In genomic region chr13:40719741-40720082, GRCm38 (mm10) we compare ENCODE assay signal across 21 mouse cellular contexts. TPM values are rescaled to one million over a fixed set of nuclear protein-coding genes. Genes with fewer than 3 reads are reported as not detected.
DNase-seq lines count a peak whose midpoint lies in the region; ATAC-seq lines count a peak whose summit lies in the region.
"Had no signal": no experiment of that assay in that cellular context is flagged by ENCODE, and none has a peak within 500 bp of the region (broad histone marks: within the 10 kb centered on the region; RNA-seq: fewer than 3 reads in every experiment).

No protein-coding gene starts in this region.

- no peak overlapping the region for H3K9ac ChIP-seq in kidney, embryonic 15.5 days
- no peak overlapping the region for H3K9ac ChIP-seq in kidney, embryonic 16.5 days (replicated peaks; ENCODE audit: low read length)
- no peak overlapping the region for H3K9ac ChIP-seq in limb, embryonic 12.5 days (replicated peaks)

- no peak for ATAC-seq in kidney, embryonic 15.5 days (replicated peaks; ENCODE audit: low FRiP score)
- ATAC-seq in kidney, embryonic 16.5 days (ENCODE audit: low FRiP score, low TSS enrichment): no peak
- no peak for ATAC-seq in limb, embryonic 12.5 days (ENCODE audit: insufficient number of reproducible peaks, insufficient read depth, low FRiP score, low TSS enrichment, low read depth)
- ATAC-seq: inflammation-experienced regulatory T-cells, adult 6 months had no signal

- no peaks in the 10 kb centered on the region for H3K36me3 ChIP-seq in kidney, embryonic 15.5 days
- H3K36me3 ChIP-seq in kidney, embryonic 16.5 days (ENCODE audit: insufficient read depth, low read length): no peaks in the 10 kb centered on the region
- H3K36me3 ChIP-seq in embryonic facial prominence, embryonic 10.5 days (replicated peaks): peaks cover 9% of the 10 kb centered on the region
- H3K36me3 ChIP-seq in limb, embryonic 12.5 days: no peaks in the 10 kb centered on the region
- H3K36me3 ChIP-seq: G1E had no signal

- peaks cover 91% of the 10 kb centered on the region for H3K27me3 ChIP-seq in kidney, embryonic 15.5 days
- H3K27me3 ChIP-seq in kidney, embryonic 16.5 days (ENCODE audit: insufficient read depth, low read length): peaks cover 87% of the 10 kb centered on the region
- H3K27me3 ChIP-seq in embryonic facial prominence, embryonic 10.5 days (replicated peaks; ENCODE audit: low read depth, poor library complexity, severe bottlenecking): peaks cover 94% of the 10 kb centered on the region
- H3K27me3 ChIP-seq in limb, embryonic 12.5 days: peaks cover 28% of the 10 kb centered on the region

- no peak overlapping the region for H3K4me2 ChIP-seq in kidney, embryonic 15.5 days
- H3K4me2 ChIP-seq in kidney, embryonic 16.5 days (replicated peaks; ENCODE audit: low read depth, low read length): no peak overlapping the region
- H3K4me2 ChIP-seq in limb, embryonic 12.5 days: peak overlapping the region; percentile 43

- H3K4me3 ChIP-seq in kidney, embryonic 15.5 days (replicated peaks): no peak overlapping the region
- H3K4me3 ChIP-seq in kidney, embryonic 16.5 days (ENCODE audit: low read length): no peak overlapping the region
- 0 out of 2 replicates have a peak overlapping the region, but pooled peaks have one; percentile 20 for H3K4me3 ChIP-seq in embryonic facial prominence, embryonic 10.5 days
- H3K4me3 ChIP-seq in limb, embryonic 12.5 days (replicated peaks): no peak overlapping the region
- H3K4me3 ChIP-seq: myocyte had no signal

- H3K4me1 ChIP-seq in kidney, embryonic 15.5 days: peaks cover 26% of the 10 kb centered on the region
- peaks cover 12% of the 10 kb centered on the region; the same call in 1 of the 2 replicates for H3K4me1 ChIP-seq in kidney, embryonic 16.5 days (ENCODE audit: insufficient read depth, low read length)
- peaks cover 77% of the 10 kb centered on the region for H3K4me1 ChIP-seq in embryonic facial prominence, embryonic 10.5 days
- peaks cover 28% of the 10 kb centered on the region for H3K4me1 ChIP-seq in limb, embryonic 12.5 days (replicated peaks)

- 9% methylated on average over 9 of the region's 9 CpGs for WGBS in kidney, embryonic 15.5 days
- 9% methylated on average over 9 of the region's 9 CpGs for WGBS in kidney, embryonic 16.5 days
- WGBS in embryonic facial prominence, embryonic 10.5 days: 10% methylated on average over 9 of the region's 9 CpGs
- 5% methylated on average over 9 of the region's 9 CpGs for WGBS in limb, embryonic 12.5 days

- no peaks in the 10 kb centered on the region for H3K9me3 ChIP-seq in kidney, embryonic 15.5 days (replicated peaks)
- H3K9me3 ChIP-seq in kidney, embryonic 16.5 days (ENCODE audit: low read length): no peaks in the 10 kb centered on the region
- H3K9me3 ChIP-seq in embryonic facial prominence, embryonic 10.5 days: no peaks in the 10 kb centered on the region
- H3K9me3 ChIP-seq in limb, embryonic 12.5 days: no peaks in the 10 kb centered on the region
- H3K9me3 ChIP-seq: G1E had no signal

- DNase-seq in R1 (ENCODE audit: low read depth, low spot score): peak; percentile 60
- DNase-seq in embryonic facial prominence, embryonic 10.5 days (ENCODE audit: low spot score): peak; percentile 62
- no peak for DNase-seq in kidney, postnatal 25 days
- no peak for DNase-seq in right cerebral cortex, postnatal 25 days
- DNase-seq: adrenal gland, adult 2 months; cerebellum, adult 11 months; cerebellum, postnatal 25 days; gastrocnemius, postnatal 10 days; heart, postnatal 4 days; kidney, adult 8-10 months; left cerebral cortex, postnatal 4 days; lung, postnatal 4 days; midbrain, embryonic 14.5 days; thymus, postnatal 25 days had no signal

- H3K27ac ChIP-seq in kidney, embryonic 15.5 days: 0 out of 2 replicates have a peak overlapping the region, but pooled peaks have one; percentile 52
- H3K27ac ChIP-seq in kidney, embryonic 16.5 days (ENCODE audit: low read length): no peak overlapping the region
- peak overlapping the region; percentile 74 for H3K27ac ChIP-seq in embryonic facial prominence, embryonic 10.5 days (replicated peaks)
- H3K27ac ChIP-seq in limb, embryonic 12.5 days: peak overlapping the region; percentile 69

RNA-seq across cellular contexts. Expression of gene Tfap2a, which starts 18.5 kb away (rescaled TPM):
- 2.8 and 4.1 TPM in 2 replicates for polyA plus RNA-seq in kidney, embryonic 15.5 days (2015; fragmentation: Nextera tagmentation; extraction: Ambion mirVana)
- polyA plus RNA-seq in kidney, embryonic 16.5 days (2015; fragmentation: Nextera tagmentation; extraction: Ambion mirVana): 2.4 and 3.2 TPM in 2 replicates
- 8.3 and 8.5 TPM in 2 replicates for polyA plus RNA-seq in embryonic facial prominence, embryonic 10.5 days (2016; fragmentation: Nextera tagmentation; extraction: Ambion mirVana)
- polyA plus RNA-seq in limb, embryonic 12.5 days (2016; fragmentation: Nextera tagmentation; extraction: Ambion mirVana): 10.1 and 11.3 TPM in 2 replicates
- polyA plus RNA-seq: inflammation-experienced regulatory T-cells, adult 6 months; liver, embryonic 16.5 days had no signal

Comparison
In these comparisons a context has a peak if more than half of its experiments do, and no peak if none do; other contexts are left out.
1. DNase-seq: peak in R1 (single experiment) and embryonic facial prominence, embryonic 10.5 days (single experiment); none in kidney, postnatal 25 days (0 of 2) and right cerebral cortex, postnatal 25 days (single experiment).